Mouse (Mus musculus): Measurements from ENCODE around the gene Zscan4d. TPM values are rescaled to one million over a fixed set of nuclear protein-coding genes. Genes with fewer than 3 reads are reported as not detected.
"Not testable (repeated sequence)": the region's sequence is repeated elsewhere in the genome, so short reads cannot be mapped to it uniquely, and the experiment has no call there.

Gene Zscan4d
- not detected in 2 replicates for polyA plus RNA-seq (2012; rRNA removed)

DNA sequence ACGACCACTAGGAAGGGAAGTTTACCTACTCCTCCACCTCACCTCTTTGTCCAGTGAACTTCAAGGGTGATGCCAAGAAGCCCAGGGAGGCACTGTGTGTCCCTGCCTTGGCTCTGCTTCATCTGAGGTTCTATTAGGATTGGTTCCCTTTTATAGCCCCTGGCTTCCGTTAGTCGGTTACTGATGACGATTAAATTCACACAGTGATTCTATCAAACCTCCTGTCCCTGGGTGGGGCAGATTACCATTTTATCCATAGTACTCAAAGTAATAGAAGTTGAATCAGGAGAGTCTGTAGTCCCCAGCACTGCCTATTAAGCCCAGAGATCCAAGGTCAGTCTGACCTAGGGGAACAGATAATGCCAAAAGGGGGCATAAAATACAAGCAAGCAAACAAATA, at the start of gene Zscan4d:
Gene Zscan4d, minus strand, starts transcription at position 101 of the 400 bp plus-strand sequence.
- not testable (repeated sequence) for H3K4me3 ChIP-seq (ENCODE audit: control insufficient read depth, low read depth, low read length); H3K27me3 ChIP-seq (ENCODE audit: control insufficient read depth, insufficient read depth, low read length); H3K36me3 ChIP-seq (ENCODE audit: control insufficient read depth, insufficient read depth, low read length); H3K27ac ChIP-seq (ENCODE audit: control insufficient read depth, insufficient read depth, low read depth, low read length); H3K4me1 ChIP-seq (ENCODE audit: control insufficient read depth, insufficient read depth, low read length)

DNA sequence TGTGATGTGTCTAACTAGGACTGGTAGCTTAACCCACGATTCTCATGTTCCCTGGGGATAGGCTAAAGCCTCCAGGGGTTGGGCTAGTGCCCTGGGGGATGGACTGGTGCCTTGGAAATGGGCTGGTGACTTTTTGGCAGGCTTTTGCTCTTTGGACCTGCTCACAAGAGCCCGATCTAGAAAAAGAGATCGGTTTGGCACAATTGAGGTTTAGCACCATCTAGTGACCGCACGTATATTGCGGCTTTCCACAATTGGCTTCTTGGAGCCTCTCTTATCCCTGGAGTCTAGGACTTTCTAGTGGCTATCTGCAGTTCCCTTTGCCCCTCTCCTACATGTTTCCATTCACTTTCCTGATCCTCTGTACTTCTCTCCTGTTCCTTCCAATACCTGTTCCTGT, 7.9 kb downstream of the Zscan4d start:
- H3K4me3 ChIP-seq (ENCODE audit: control insufficient read depth, low read depth, low read length); H3K4me1 ChIP-seq (ENCODE audit: control insufficient read depth, insufficient read depth, low read length); H3K36me3 ChIP-seq (ENCODE audit: control insufficient read depth, insufficient read depth, low read length); H3K27ac ChIP-seq (ENCODE audit: control insufficient read depth, insufficient read depth, low read depth, low read length); H3K27me3 ChIP-seq (ENCODE audit: control insufficient read depth, insufficient read depth, low read length): not testable (repeated sequence)

Other genes with a start within 250 kb of the Zscan4d start
- gene Zscan4c, start 160.4 kb downstream of the Zscan4d start, polyA plus RNA-seq (2012; rRNA removed): not detected in 2 replicates
- gene Zscan4-ps1, start 96.5 kb downstream of the Zscan4d start, polyA plus RNA-seq (2012; rRNA removed): not detected in 2 replicates
- not detected in 2 replicates for gene Zscan4e, start 144.5 kb upstream of the Zscan4d start, polyA plus RNA-seq (2012; rRNA removed)
- 0.06 TPM in 1 of 2 replicates, not detected in the other for gene Zscan4f, start 231.8 kb upstream of the Zscan4d start, polyA plus RNA-seq (2012; rRNA removed)